Mouse (Mus musculus) CH12.LX (cell line): ENCODE data around the gene Dusp16. TPM values are rescaled to one million over a fixed set of nuclear protein-coding genes. Genes with fewer than 3 reads are reported as not detected.

Source experiments
- DNase-seq: peaks from one replicate; pipeline ENCODE4 v3.0.0-alpha.2; 2013; ENCODE audit errors: extremely low read depth
- H3K27ac ChIP-seq: 2 replicates; pipeline ENCODE4 v1.5.1; 2012; ENCODE audit warnings: low read depth, mild to moderate bottlenecking, control low read depth, moderate library complexity; ENCODE audit not compliant: insufficient read depth
- H3K27me3 ChIP-seq: replicated peaks from 2 replicates; pipeline ENCODE3; 2012; ENCODE audit warnings: inconsistent platforms
- H3K36me3 ChIP-seq, 2 experiments: replicated peaks in 1 of 2; 2 replicates each; pipeline versions ENCODE3 to v1.6.1; 2012; ENCODE audit warnings: inconsistent platforms in 1 of 2, low read length in 1 of 2, mild to moderate bottlenecking in 1 of 2, mixed read lengths in 1 of 2, moderate library complexity in 1 of 2; ENCODE audit not compliant: control insufficient read depth in 1 of 2, insufficient read depth in 1 of 2
- H3K4me1 ChIP-seq, 2 experiments: 2 replicates each; pipeline ENCODE4 v1.6.1; 2012; ENCODE audit warnings: inconsistent platforms in 1 of 2, moderate library complexity in 1 of 2; ENCODE audit not compliant: insufficient read depth in 2 of 2, control insufficient read depth in 1 of 2
- H3K4me2 ChIP-seq: 2 replicates; pipeline ENCODE4 v1.6.1; 2012; ENCODE audit warnings: low read depth, mild to moderate bottlenecking, control low read depth; ENCODE audit not compliant: poor library complexity, insufficient read depth, severe bottlenecking
- H3K4me3 ChIP-seq, 3 experiments: fragments of 150-350 bp in 1 of 3; sonication (generic) in 1 of 3; replicated peaks in 1 of 3; 2 replicates each; pipeline versions ENCODE3 to v1.5.1; 2011 to 2012; ENCODE audit warnings: low read depth in 2 of 3, low read length in 2 of 3, mild to moderate bottlenecking in 2 of 3, moderate library complexity in 2 of 3, control low read depth in 1 of 3, improper control_type of control experiment in 1 of 3, inconsistent platforms in 1 of 3, mixed read lengths in 1 of 3; ENCODE audit not compliant: poor library complexity in 1 of 3
- H3K79me2 ChIP-seq: replicated peaks from 2 replicates; pipeline ENCODE4 v1.6.1; 2012; ENCODE audit warnings: mild to moderate bottlenecking, moderate library complexity; ENCODE audit not compliant: control insufficient read depth, poor library complexity, insufficient read depth, severe bottlenecking; ENCODE audit errors: extremely low read depth
- H3K9ac ChIP-seq: 2 replicates; pipeline ENCODE4 v1.6.1; 2012; ENCODE audit warnings: low read depth, mild to moderate bottlenecking, control low read depth, moderate library complexity; ENCODE audit not compliant: insufficient read depth
- H3K9me3 ChIP-seq: replicated peaks from 2 replicates; pipeline ENCODE3; 2012; ENCODE audit warnings: low read length, inconsistent platforms, mixed read lengths
- BHLHE40 ChIP-seq: IDR thresholded peaks from 2 replicates; pipeline ENCODE4 v1.6.1; 2011; ENCODE audit warnings: mild to moderate bottlenecking, low read depth, low read length, improper control_type of control experiment
- CHD1 ChIP-seq: IDR thresholded peaks from 2 replicates; pipeline ENCODE4 v1.6.1; 2012; ENCODE audit warnings: low read depth, low read length, improper control_type of control experiment, inconsistent platforms
- ELF1 ChIP-seq: IDR thresholded peaks from 2 replicates; pipeline ENCODE4 v1.6.1; 2014; ENCODE audit warnings: low read depth, mild to moderate bottlenecking, inconsistent platforms, low read length, improper control_type of control experiment
- ETS1 ChIP-seq: conservative IDR thresholded peaks from 2 replicates; pipeline ENCODE4 v1.6.1; 2012; ENCODE audit warnings: low read depth, mild to moderate bottlenecking, inconsistent platforms, low read length, improper control_type of control experiment, moderate library complexity
- HCFC1 ChIP-seq: IDR thresholded peaks from 2 replicates; pipeline ENCODE4 v1.6.1; 2012; ENCODE audit warnings: low read depth, mild to moderate bottlenecking, inconsistent platforms, low read length, improper control_type of control experiment
- IRF4 ChIP-seq: IDR thresholded peaks from 2 replicates; pipeline ENCODE4 v1.6.1; 2014; ENCODE audit warnings: low read depth, mild to moderate bottlenecking, inconsistent platforms, low read length, improper control_type of control experiment
- JUN ChIP-seq: IDR thresholded peaks from 2 replicates; pipeline ENCODE4 v1.6.1; 2011; ENCODE audit warnings: low read depth, mild to moderate bottlenecking, low read length, improper control_type of control experiment, moderate library complexity; ENCODE audit not compliant: insufficient read depth
- KAT2A ChIP-seq: IDR thresholded peaks from 2 replicates; pipeline ENCODE4 v1.6.1; 2012; ENCODE audit warnings: low read length, improper control_type of control experiment, inconsistent platforms; ENCODE audit not compliant: insufficient replicate concordance
- MAFK ChIP-seq: IDR thresholded peaks from 2 replicates; pipeline ENCODE4 v1.6.1; 2011; ENCODE audit warnings: low read length, improper control_type of control experiment; ENCODE audit not compliant: insufficient replicate concordance
- MAX ChIP-seq: IDR thresholded peaks from 2 replicates; pipeline ENCODE4 v1.6.1; 2011; ENCODE audit warnings: low read length, improper control_type of control experiment
- MEF2A ChIP-seq: IDR thresholded peaks from 2 replicates; pipeline ENCODE4 v1.6.1; 2014; ENCODE audit warnings: low read depth, mild to moderate bottlenecking, inconsistent platforms, low read length, improper control_type of control experiment, borderline replicate concordance
- MXI1 ChIP-seq: IDR thresholded peaks from 2 replicates; pipeline ENCODE4 v1.6.1; 2011; ENCODE audit warnings: mild to moderate bottlenecking, low read depth, low read length, improper control_type of control experiment
- NELFE ChIP-seq: IDR thresholded peaks from 2 replicates; pipeline ENCODE4 v1.6.1; 2011; ENCODE audit warnings: low read depth, low read length, improper control_type of control experiment
- PAX5 ChIP-seq: IDR thresholded peaks from 2 replicates; pipeline ENCODE4 v1.6.1; 2012; ENCODE audit warnings: low read length, inconsistent platforms, mixed read lengths
- POLR2A ChIP-seq: IDR thresholded peaks from 2 replicates; pipeline ENCODE4 v1.6.1; 2011; ENCODE audit warnings: low read depth, mild to moderate bottlenecking, improper control_type of control experiment, low read length
- POLR2AphosphoS2 ChIP-seq: IDR thresholded peaks from 2 replicates; pipeline ENCODE4 v1.6.1; 2011; ENCODE audit warnings: low read depth, low read length, improper control_type of control experiment
- RAD21 ChIP-seq: IDR thresholded peaks from 2 replicates; pipeline ENCODE4 v1.6.1; 2011; ENCODE audit warnings: low read depth, mild to moderate bottlenecking, low read length, improper control_type of control experiment, moderate library complexity
- RCOR1 ChIP-seq: conservative IDR thresholded peaks from 2 replicates; pipeline ENCODE4 v1.6.1; 2012; ENCODE audit warnings: low read depth, mild to moderate bottlenecking, inconsistent platforms, low read length, improper control_type of control experiment
- TBP ChIP-seq: conservative IDR thresholded peaks from 2 replicates; pipeline ENCODE4 v1.6.1; 2011; ENCODE audit warnings: low read depth, low read length, improper control_type of control experiment
- USF1 ChIP-seq: IDR thresholded peaks from 2 replicates; pipeline ENCODE4 v1.6.1; 2014; ENCODE audit warnings: low read depth, mild to moderate bottlenecking, inconsistent platforms, low read length, improper control_type of control experiment
- USF2 ChIP-seq: conservative IDR thresholded peaks from 2 replicates; pipeline ENCODE4 v1.6.1; 2011; ENCODE audit warnings: low read depth, low read length, improper control_type of control experiment
- ZC3H11A ChIP-seq: IDR thresholded peaks from 2 replicates; pipeline ENCODE4 v1.6.1; 2012; ENCODE audit warnings: low read depth, mild to moderate bottlenecking, inconsistent platforms, low read length, improper control_type of control experiment
- ZKSCAN1 ChIP-seq: IDR thresholded peaks from 2 replicates; pipeline ENCODE4 v1.6.1; 2012; ENCODE audit warnings: low read depth, inconsistent platforms, low read length, improper control_type of control experiment, borderline replicate concordance
- ZNF384 ChIP-seq: IDR thresholded peaks from 2 replicates; pipeline ENCODE4 v1.6.1; 2012; ENCODE audit warnings: low read depth, low read length, improper control_type of control experiment, inconsistent platforms
- dilution Hi-C: fragments of 300-500 bp; cut with MboI; formaldehyde crosslinking; loops from 2 replicates; pipeline ENCODE4 v1.14.3; 2020; ENCODE audit warnings: low sequenced_read_pairs; ENCODE audit not compliant: extremely low pct_unique_long_range_greater_than_20kb, extremely low pct_ligation_motif_present
- in situ Hi-C: fragments of 300-500 bp; cut with MboI; formaldehyde crosslinking; loops from 3 replicates; pipeline ENCODE4 v1.14.3; 2019; ENCODE audit warnings: low sequenced_read_pairs, low pct_ligation_motif_present, low pct_unique_long_range_greater_than_20kb, mixed read lengths
- polyA plus RNA-seq: library from polyadenylated mRNA; unstranded; fragments of >175 nt; gene quantifications from 2 replicates; pipeline ENCODE4 v1.2.1, GENCODE M21; 2012; ENCODE audit warnings: low read depth; ENCODE audit not compliant: insufficient read length
- total RNA-seq, 2 experiments: library from RNA; depleted of rRNA; stranded (reverse); fragments of 300-350 nt in 1 of 2; fragments of >200 nt in 1 of 2; gene quantifications; 2 replicates each; pipeline ENCODE4 v1.2.3; 2012 to 2014

Gene Dusp16
- total and polyA plus RNA-seq, 3 experiments = 3.7 to 13.1 (median 10.6) TPM

- Histone ChIP-seq H3K79me2 (no peaks in the 10 kb centered on the region), H3K4me3 (no peak overlapping the region), H3K27ac (no peak overlapping the region), H3K4me1 (peaks cover 0 to 7% of the 10 kb centered on the region in 2 experiments; a peak in 2 of 4 replicates), H3K4me2 (no peak overlapping the region), H3K9me3 (no peaks in the 10 kb centered on the region), H3K9ac (no peak overlapping the region), H3K27me3 (no peaks in the 10 kb centered on the region), H3K36me3 (peaks cover 0 to 16% of the 10 kb centered on the region in 2 experiments)
- dilution Hi-C loops (no loop called here), in situ Hi-C loops (no loop called here)
- DNase-seq = no peak
- TF ChIP-seq MXI1 (no peak), USF1 (no peak), NELFE (no peak), POLR2AphosphoS2 (no peak), ELF1 (no peak), ZNF384 (no peak), RAD21 (no peak), TBP (no peak), KAT2A (no peak), RCOR1 (no peak), ZC3H11A (no peak), USF2 (no peak), MEF2A (no peak), MAFK (no peak)
Observed at GRCm38 (mm10) chr6:134703053-134703690, 89.3 kb downstream of the Dusp16 start.

GRCm38 (mm10) chr6:134702184-134702583, 90.2 kb downstream of the Dusp16 start:
- no peak overlapping the region for H3K4me2 ChIP-seq
- H3K27ac ChIP-seq = no peak overlapping the region
- dilution Hi-C loops = no loop called here
- no peaks in the 10 kb centered on the region for H3K79me2 ChIP-seq
- no peaks in the 10 kb centered on the region for H3K27me3 ChIP-seq
- H3K36me3 ChIP-seq = peaks cover 0 to 9% of the 10 kb centered on the region in 2 experiments
- in situ Hi-C loops = no loop called here
- TF ChIP-seq HCFC1 (no peak), ZNF384 (no peak), TBP (no peak), ETS1 (no peak), CHD1 (no peak), MAX (no peak), POLR2A (no peak), ZC3H11A (no peak), BHLHE40 (no peak), MEF2A (no peak), IRF4 (no peak), PAX5 (no peak), ZKSCAN1 (no peak), RAD21 (no peak), JUN (no peak), NELFE (no peak), USF2 (no peak), KAT2A (no peak)
- no peak overlapping the region for H3K4me3 ChIP-seq
- peaks cover 0 to 7% of the 10 kb centered on the region in 2 experiments; a peak in 2 of 4 replicates for H3K4me1 ChIP-seq
- no peak for DNase-seq
- H3K9ac ChIP-seq = no peak overlapping the region
- no peaks in the 10 kb centered on the region for H3K9me3 ChIP-seq
